Mouse (Mus musculus) heart, embryonic 13.5 days (tissue): ENCODE results near the gene Ttll9. TPM values are rescaled to one million over a fixed set of nuclear protein-coding genes. Genes with fewer than 3 reads are reported as not detected.

Source experiments
- ATAC-seq: fragments of 200-750 bp; cut with Nextera tagmentation; 2 replicates; pipeline ENCODE4 v1.8.0; 2017; ENCODE audit warnings: moderate TSS enrichment; ENCODE audit not compliant: insufficient number of reproducible peaks, low FRiP score, low TSS enrichment; ENCODE audit errors: extremely low read depth
- H3K27ac ChIP-seq: fragments of 300-500 bp; sonication (generic); replicated peaks from 2 replicates; pipeline ENCODE4 v1.5.1; 2015; ENCODE audit warnings: moderate library complexity, mild to moderate bottlenecking, inconsistent platforms
- H3K27me3 ChIP-seq: fragments of 300-500 bp; sonication (generic); replicated peaks from 2 replicates; pipeline ENCODE4 v1.6.1; 2015; ENCODE audit warnings: mild to moderate bottlenecking, inconsistent platforms
- H3K36me3 ChIP-seq: fragments of 300-500 bp; sonication (generic); 2 replicates; pipeline ENCODE4 v1.6.1; 2015; ENCODE audit warnings: mild to moderate bottlenecking, inconsistent platforms
- H3K4me1 ChIP-seq: fragments of 300-500 bp; sonication (generic); 2 replicates; pipeline ENCODE4 v1.6.1; 2015; ENCODE audit warnings: inconsistent platforms
- H3K4me2 ChIP-seq: fragments of 300-500 bp; sonication (generic); 2 replicates; pipeline ENCODE4 v1.6.1; 2015; ENCODE audit warnings: inconsistent platforms, mild to moderate bottlenecking, moderate library complexity
- H3K4me3 ChIP-seq: fragments of 300-500 bp; sonication (generic); 2 replicates; pipeline ENCODE4 v1.5.1; 2015; ENCODE audit warnings: moderate library complexity, mild to moderate bottlenecking, inconsistent platforms
- H3K9ac ChIP-seq: fragments of 300-500 bp; sonication (generic); 2 replicates; pipeline ENCODE4 v1.6.1; 2015; ENCODE audit warnings: inconsistent platforms, mild to moderate bottlenecking, moderate library complexity
- H3K9me3 ChIP-seq: fragments of 300-500 bp; sonication (generic); 2 replicates; pipeline ENCODE4 v1.6.1; 2016; ENCODE audit warnings: inconsistent platforms
- whole genome bisulfite sequencing: fragments of 180-500 bp; shearing (Covaris S2); methylation state at CpG from one replicate; pipeline ENCODE4 v1.1.7; 2015; ENCODE audit warnings: mixed read lengths; 5-methylcytosine and 5-hydroxymethylcytosine counted together
- polyA plus RNA-seq: library from polyadenylated mRNA; unstranded; fragments of >200 nt; fragmentation: Nextera tagmentation; extraction: Ambion mirVana; gene quantifications from 2 replicates; pipeline ENCODE4 v1.2.1, GENCODE M21; 2015

The Ttll9 gene
- polyA plus RNA-seq, result 0.23 and 0.44 TPM in 2 replicates

DNA sequence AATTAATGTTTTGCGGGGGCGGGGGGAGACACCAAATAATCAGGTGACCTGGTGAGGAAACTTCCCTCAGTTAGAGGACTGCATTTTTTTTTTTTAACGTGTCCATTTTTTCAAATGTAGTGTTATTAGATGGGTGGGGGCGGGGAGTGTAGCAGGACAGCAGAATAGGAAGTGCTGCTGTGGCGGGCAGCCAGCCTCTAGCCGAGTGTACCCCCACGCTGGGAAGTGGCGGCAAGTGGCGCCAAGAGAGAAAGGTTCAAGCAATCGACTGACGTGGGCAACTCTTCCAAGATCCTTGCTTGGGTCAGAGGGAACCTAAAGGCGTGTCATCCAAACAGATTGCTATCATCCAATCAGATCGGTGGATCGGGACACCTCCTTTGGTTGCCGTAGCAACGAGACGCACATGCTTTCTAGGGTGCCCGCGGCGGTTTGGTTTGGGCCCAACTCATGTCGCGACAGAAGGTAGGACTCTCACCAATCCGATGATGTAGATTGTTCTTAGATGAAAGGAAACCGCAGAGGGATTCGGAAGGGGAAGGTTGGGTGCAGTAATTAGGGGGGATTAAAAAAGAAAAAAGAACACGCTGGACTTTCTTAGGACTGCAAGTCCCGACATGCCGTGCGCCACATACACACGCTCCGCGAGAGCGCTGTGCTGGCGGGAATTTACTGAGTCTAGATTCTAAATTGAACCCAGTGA lies at the start of gene Ttll9:
Gene Ttll9, plus strand, starts transcription at position 395 of the 703 bp plus-strand sequence.
- 2% methylated on average over 34 of the region's 34 CpGs for WGBS
- Histone ChIP-seq H3K9me3 (no peaks in the 10 kb centered on the region), H3K4me2 (peak within 1 kb of the TSS; percentile 73), H3K27ac (no peak within 1 kb of the TSS), H3K4me1 (no peaks in the 10 kb centered on the region), H3K4me3 (peak within 1 kb of the TSS; percentile 55), H3K9ac (peak within 1 kb of the TSS; percentile 75), H3K36me3 (no peaks in the 10 kb centered on the region), H3K27me3 (peaks cover 48% of the 10 kb centered on the region)
- no peak for ATAC-seq

DNA sequence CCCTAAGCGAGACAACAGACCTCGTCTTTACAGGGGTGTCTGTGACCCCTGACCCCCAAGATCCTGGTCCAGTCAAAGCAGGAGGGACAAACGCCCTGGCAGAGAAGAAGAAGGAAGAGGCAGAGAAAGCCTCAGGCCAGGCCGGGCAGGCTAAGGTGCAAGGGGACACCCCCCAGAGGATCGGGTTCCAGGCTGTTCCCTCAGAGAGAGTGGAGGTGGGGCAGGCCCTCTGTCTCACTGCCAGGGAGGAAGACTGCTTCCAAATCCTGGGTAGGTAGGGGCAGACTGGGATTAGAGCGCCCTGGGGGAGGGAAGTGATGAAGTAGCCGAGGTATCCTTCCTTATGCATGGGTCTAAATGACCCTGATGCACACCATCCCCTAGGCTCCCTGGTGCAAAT lies 48.8 kb upstream of the Ttll9 start:
- no peak overlapping the region for H3K4me3 ChIP-seq
- H3K36me3 ChIP-seq, result no peaks in the 10 kb centered on the region
- 26% methylated on average over 7 of the region's 7 CpGs for WGBS
- H3K9me3 ChIP-seq, result no peaks in the 10 kb centered on the region
- H3K9ac ChIP-seq, result no peak overlapping the region
- no peak for ATAC-seq
- no peak overlapping the region for H3K27ac ChIP-seq
- peaks cover 25% of the 10 kb centered on the region for H3K4me1 ChIP-seq
- no peak overlapping the region for H3K4me2 ChIP-seq
- H3K27me3 ChIP-seq, result peaks cover 74% of the 10 kb centered on the region

DNA sequence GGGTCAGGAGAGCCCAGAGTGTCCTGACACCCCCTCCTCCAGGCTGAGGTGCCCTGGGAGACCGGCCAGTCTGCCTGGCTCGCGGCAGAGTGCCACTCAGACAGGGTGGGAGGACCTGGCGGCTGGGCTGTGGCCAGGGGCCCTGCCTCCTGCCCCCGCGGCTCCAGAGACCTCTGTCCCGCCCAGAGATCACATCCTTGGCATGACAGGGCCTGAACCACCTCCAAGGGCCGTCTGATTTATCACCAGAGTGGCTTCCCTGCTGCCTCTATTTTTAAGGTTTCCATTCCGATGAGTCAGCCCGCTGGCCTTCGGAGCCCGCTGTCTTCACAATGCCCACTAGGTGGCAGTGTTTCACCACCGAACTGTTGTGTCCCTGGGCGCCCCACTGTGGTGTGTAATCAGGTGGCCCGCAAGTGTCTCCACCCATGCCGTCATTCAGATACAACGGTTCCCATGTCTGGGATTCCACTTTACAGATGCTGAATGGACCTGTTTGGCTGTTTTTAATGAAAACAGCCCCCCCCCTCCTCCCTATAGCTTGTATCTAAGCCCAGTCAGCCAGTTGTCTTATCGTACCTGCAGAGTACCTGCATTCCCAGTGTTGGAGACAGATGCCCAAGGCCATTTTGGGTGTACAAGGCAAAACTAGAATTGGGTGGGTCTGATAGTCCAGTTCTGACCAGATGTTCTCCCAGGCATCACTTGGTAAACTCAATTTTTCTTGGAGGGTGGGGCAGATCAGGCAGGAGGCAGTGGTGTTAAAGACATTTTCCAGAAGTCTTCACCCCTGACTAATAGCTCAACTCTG lies 47.8 kb upstream of the Ttll9 start:
- Histone ChIP-seq H3K4me2 (peak overlapping the region; percentile 59), H3K4me1 (peaks cover 29% of the 10 kb centered on the region), H3K4me3 (peak overlapping the region; percentile 32), H3K27ac (no peak overlapping the region), H3K9me3 (no peaks in the 10 kb centered on the region), H3K36me3 (no peaks in the 10 kb centered on the region), H3K27me3 (peaks cover 68% of the 10 kb centered on the region), H3K9ac (peak overlapping the region; percentile 70)
- ATAC-seq, result peak; percentile 39; the same call in 1 of the 2 replicates
- WGBS, result 4% methylated on average over 18 of the region's 18 CpGs

DNA sequence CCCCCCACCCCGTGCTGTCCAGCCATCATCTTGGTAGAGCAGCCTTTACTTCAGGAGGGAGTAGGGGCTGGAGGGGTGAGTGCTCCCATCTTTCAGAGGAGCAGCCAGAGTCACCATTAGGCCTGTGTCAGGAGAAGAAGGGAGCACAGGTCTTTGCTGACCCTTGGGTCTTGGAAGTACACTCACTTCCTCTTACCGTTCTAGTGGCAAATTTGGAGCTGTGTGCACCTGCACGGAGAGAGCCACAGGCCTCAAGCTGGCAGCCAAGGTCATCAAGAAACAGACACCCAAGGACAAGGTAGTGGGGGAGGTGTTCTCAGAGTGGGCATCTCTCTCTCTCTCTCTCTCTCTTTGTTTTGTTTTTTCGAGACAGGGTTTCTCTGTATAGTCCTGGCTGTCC lies 46.8 kb upstream of the Ttll9 start:
- Histone ChIP-seq H3K9ac (no peak overlapping the region), H3K4me3 (no peak overlapping the region), H3K4me1 (peaks cover 29% of the 10 kb centered on the region), H3K27ac (no peak overlapping the region), H3K4me2 (no peak overlapping the region), H3K36me3 (no peaks in the 10 kb centered on the region), H3K9me3 (no peaks in the 10 kb centered on the region), H3K27me3 (peaks cover 67% of the 10 kb centered on the region)
- WGBS, result 63% methylated on average over 4 of the region's 4 CpGs
- ATAC-seq, result no peak

DNA sequence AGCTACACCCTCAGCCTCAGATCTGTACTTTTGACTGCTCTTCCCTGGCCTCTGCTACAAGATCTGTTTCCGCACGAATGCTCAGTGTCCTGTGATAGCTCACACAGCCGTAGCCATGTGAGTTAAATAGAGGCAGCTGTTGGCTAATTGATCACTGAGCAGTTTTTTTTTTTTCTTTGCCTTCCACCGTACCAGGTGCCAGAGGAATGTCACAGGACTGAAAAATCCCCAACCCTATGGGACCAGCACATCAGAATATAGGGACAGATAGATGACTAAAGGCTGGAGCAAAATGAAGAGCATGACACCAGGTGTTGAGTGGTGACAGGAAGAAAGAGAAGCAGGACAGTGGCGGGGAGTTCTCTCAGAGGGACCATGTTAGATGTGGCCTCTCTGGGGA lies 46.2 kb upstream of the Ttll9 start:
- Histone ChIP-seq H3K4me1 (peaks cover 29% of the 10 kb centered on the region), H3K27ac (no peak overlapping the region), H3K4me2 (no peak overlapping the region), H3K36me3 (no peaks in the 10 kb centered on the region), H3K27me3 (peaks cover 64% of the 10 kb centered on the region), H3K9me3 (no peaks in the 10 kb centered on the region), H3K9ac (no peak overlapping the region), H3K4me3 (no peak overlapping the region)
- 41% methylated on average over 5 of the region's 5 CpGs for WGBS
- no peak for ATAC-seq

DNA sequence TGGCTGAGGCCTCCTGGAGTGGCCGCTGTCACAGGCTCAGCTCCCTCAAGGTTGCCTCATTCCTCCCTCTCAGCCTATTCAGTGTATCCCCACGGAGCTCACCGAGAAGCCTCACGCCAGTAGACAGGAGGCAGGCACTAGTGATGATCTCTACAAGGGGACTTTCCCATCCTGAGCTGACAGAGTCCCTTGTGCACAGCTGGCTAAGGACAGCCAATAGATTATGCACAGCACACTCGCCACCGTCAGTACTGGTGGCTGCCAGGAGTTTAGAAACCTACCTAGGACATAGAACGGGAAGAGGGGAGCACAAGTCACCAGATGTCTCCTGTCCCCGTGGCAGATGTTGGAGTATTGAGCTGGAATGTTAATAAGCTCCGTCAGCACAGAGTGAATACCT lies 44.6 kb upstream of the Ttll9 start:
- 41% methylated on average over 9 of the region's 9 CpGs for WGBS

GRCm38 (mm10) chr2:152922376-152922775 lies 39.9 kb upstream of the Ttll9 start:
- 25% methylated on average over 7 of the region's 7 CpGs for WGBS
- ATAC-seq, result no peak
- Histone ChIP-seq H3K27ac (no peak overlapping the region), H3K4me2 (no peak overlapping the region), H3K36me3 (no peaks in the 10 kb centered on the region), H3K9ac (0 out of 2 replicates have a peak overlapping the region, but pooled peaks have one; percentile 52), H3K27me3 (peaks cover 12% of the 10 kb centered on the region), H3K4me3 (no peak overlapping the region), H3K4me1 (peaks cover 55% of the 10 kb centered on the region), H3K9me3 (no peaks in the 10 kb centered on the region)

More for the DNA sequence above, 44.6 kb upstream of the Ttll9 start:
- no peaks in the 10 kb centered on the region for H3K36me3 ChIP-seq
- no peak overlapping the region for H3K27ac ChIP-seq
- H3K27me3 ChIP-seq, result peaks cover 48% of the 10 kb centered on the region
- peaks cover 32% of the 10 kb centered on the region for H3K4me1 ChIP-seq
- no peaks in the 10 kb centered on the region for H3K9me3 ChIP-seq
- no peak overlapping the region for H3K9ac ChIP-seq
- H3K4me2 ChIP-seq, result no peak overlapping the region
- H3K4me3 ChIP-seq, result no peak overlapping the region
- no peak for ATAC-seq

- no peak overlapping the region for H3K4me2 ChIP-seq
- no peaks in the 10 kb centered on the region for H3K9me3 ChIP-seq
- H3K9ac ChIP-seq, result no peak overlapping the region
- H3K4me1 ChIP-seq, result peaks cover 56% of the 10 kb centered on the region
- no peak overlapping the region for H3K27ac ChIP-seq
- peaks cover 11% of the 10 kb centered on the region for H3K27me3 ChIP-seq
- ATAC-seq, result no peak
- H3K4me3 ChIP-seq, result no peak overlapping the region
- 80% methylated on average over 3 of the region's 3 CpGs for WGBS
- no peaks in the 10 kb centered on the region for H3K36me3 ChIP-seq
Observed at GRCm38 (mm10) chr2:152923621-152924020, 38.7 kb upstream of the Ttll9 start.

- Histone ChIP-seq H3K9ac (no peak overlapping the region), H3K4me2 (no peak overlapping the region), H3K27ac (no peak overlapping the region), H3K4me1 (peaks cover 58% of the 10 kb centered on the region), H3K27me3 (peaks cover 11% of the 10 kb centered on the region), H3K4me3 (no peak overlapping the region), H3K9me3 (no peaks in the 10 kb centered on the region), H3K36me3 (no peaks in the 10 kb centered on the region)
- WGBS, result 64% methylated on average over 8 of the region's 8 CpGs
- ATAC-seq, result no peak
Observed at GRCm38 (mm10) chr2:152924128-152924527, 38.2 kb upstream of the Ttll9 start.

- Histone ChIP-seq H3K27me3 (peaks cover 11% of the 10 kb centered on the region), H3K4me3 (no peak overlapping the region), H3K4me2 (no peak overlapping the region), H3K36me3 (no peaks in the 10 kb centered on the region), H3K9ac (no peak overlapping the region), H3K27ac (0 out of 2 replicates have a peak overlapping the region, but pooled peaks have one; percentile 73), H3K9me3 (no peaks in the 10 kb centered on the region), H3K4me1 (peaks cover 60% of the 10 kb centered on the region)
- WGBS, result 58% methylated on average over 5 of the region's 5 CpGs
- no peak for ATAC-seq
Observed at GRCm38 (mm10) chr2:152924543-152924942, 37.7 kb upstream of the Ttll9 start.

GRCm38 (mm10) chr2:152925189-152925872 lies 37.0 kb upstream of the Ttll9 start:
- Histone ChIP-seq H3K4me2 (no peak overlapping the region), H3K9me3 (no peaks in the 10 kb centered on the region), H3K36me3 (no peaks in the 10 kb centered on the region), H3K9ac (no peak overlapping the region), H3K27me3 (peaks cover 10% of the 10 kb centered on the region; the same call in 1 of the 2 replicates), H3K4me3 (no peak overlapping the region), H3K27ac (peak overlapping the region; percentile 73), H3K4me1 (peaks cover 67% of the 10 kb centered on the region)
- peak; percentile 30; the same call in 1 of the 2 replicates for ATAC-seq
- 49% methylated on average over 11 of the region's 11 CpGs for WGBS
